Mouse (Mus musculus): Measurements from ENCODE around the gene Ppp1r12b. TPM values are rescaled to one million over a fixed set of nuclear protein-coding genes. Genes with fewer than 3 reads are reported as not detected.

The Ppp1r12b gene
- polyA plus RNA-seq, 1 experiment: 8.9 TPM

DNA sequence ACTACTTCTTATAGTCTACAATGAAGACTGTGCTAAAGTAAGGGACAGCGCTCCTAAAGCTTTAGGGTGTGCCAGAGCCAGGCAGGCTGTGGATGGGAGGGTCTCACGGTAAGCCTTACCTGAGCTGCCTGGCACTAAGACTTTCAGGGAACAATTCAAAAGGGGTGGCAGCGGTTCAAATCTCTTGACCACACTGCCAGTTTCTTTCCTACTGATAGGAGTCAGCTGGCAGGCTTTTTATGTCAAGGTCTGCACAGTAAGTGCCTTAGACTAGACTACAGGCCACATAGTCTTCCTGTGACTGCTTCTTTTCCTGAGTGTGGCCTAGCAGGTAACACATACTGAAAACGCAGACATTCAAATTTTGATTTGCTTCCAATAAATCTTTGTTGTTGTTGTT lies 192.5 kb downstream of the Ppp1r12b start:
- TF ChIP-seq POLR2A (IDR thresholded peaks at IDR 0.05; ENCODE audit: insufficient read depth, low read length): no peak
- no peak for TF ChIP-seq EP300 (IDR thresholded peaks at IDR 0.05; ENCODE audit: insufficient read depth, low read depth, low read length)
- no peak for TF ChIP-seq CTCF (IDR thresholded peaks at IDR 0.05; ENCODE audit: low read depth, low read length)
- Histone ChIP-seq H3K27me3 (ENCODE audit: control insufficient read depth, insufficient read depth, low read length, poor library complexity, severe bottlenecking) (no peaks in the 10 kb centered on the region), H3K4me1 (ENCODE audit: control insufficient read depth, insufficient read depth, low read length) (no peaks in the 10 kb centered on the region), H3K9ac (ENCODE audit: low read depth, poor library complexity, severe bottlenecking) (no peak overlapping the region), H3K27ac (ENCODE audit: insufficient read depth, low read length) (no peak overlapping the region), H3K4me3 (ENCODE audit: low read depth, low read length) (no peak overlapping the region), H3K9me3 (replicated peaks; ENCODE audit: control insufficient read depth, insufficient read depth, low read length, poor library complexity, severe bottlenecking) (no peaks in the 10 kb centered on the region), H3K36me3 (ENCODE audit: control insufficient read depth, insufficient read depth, low read length, poor library complexity, severe bottlenecking) (no peaks in the 10 kb centered on the region)

DNA sequence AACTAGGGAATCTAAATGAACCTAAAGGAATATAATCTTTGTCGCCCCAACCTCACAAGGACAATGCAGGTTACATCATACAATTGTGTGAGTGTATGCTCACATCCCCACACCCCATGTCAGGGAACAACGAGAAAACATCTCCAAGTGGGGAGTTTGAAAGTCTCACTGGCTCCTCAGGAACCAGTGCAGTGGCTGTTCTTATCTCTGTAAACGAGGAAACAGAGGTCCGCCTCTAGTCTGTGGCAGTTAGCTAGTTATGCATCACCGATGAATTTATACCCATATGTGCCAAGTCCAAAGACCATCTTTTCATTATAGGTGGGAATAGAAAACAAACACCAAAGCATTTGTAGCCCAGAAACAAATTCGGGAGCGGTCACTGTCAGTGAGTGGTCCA lies 194.2 kb downstream of the Ppp1r12b start:
- Histone ChIP-seq H3K4me3 (ENCODE audit: low read depth, low read length) (no peak overlapping the region), H3K4me1 (ENCODE audit: control insufficient read depth, insufficient read depth, low read length) (no peaks in the 10 kb centered on the region), H3K9ac (ENCODE audit: low read depth, poor library complexity, severe bottlenecking) (no peak overlapping the region), H3K36me3 (ENCODE audit: control insufficient read depth, insufficient read depth, low read length, poor library complexity, severe bottlenecking) (no peaks in the 10 kb centered on the region), H3K9me3 (replicated peaks; ENCODE audit: control insufficient read depth, insufficient read depth, low read length, poor library complexity, severe bottlenecking) (no peaks in the 10 kb centered on the region), H3K27me3 (ENCODE audit: control insufficient read depth, insufficient read depth, low read length, poor library complexity, severe bottlenecking) (no peaks in the 10 kb centered on the region), H3K27ac (ENCODE audit: insufficient read depth, low read length) (no peak overlapping the region)
- TF ChIP-seq CTCF (IDR thresholded peaks at IDR 0.05; ENCODE audit: low read depth, low read length): no peak
- no peak for TF ChIP-seq EP300 (IDR thresholded peaks at IDR 0.05; ENCODE audit: insufficient read depth, low read depth, low read length)
- TF ChIP-seq POLR2A (IDR thresholded peaks at IDR 0.05; ENCODE audit: insufficient read depth, low read length): no peak

DNA sequence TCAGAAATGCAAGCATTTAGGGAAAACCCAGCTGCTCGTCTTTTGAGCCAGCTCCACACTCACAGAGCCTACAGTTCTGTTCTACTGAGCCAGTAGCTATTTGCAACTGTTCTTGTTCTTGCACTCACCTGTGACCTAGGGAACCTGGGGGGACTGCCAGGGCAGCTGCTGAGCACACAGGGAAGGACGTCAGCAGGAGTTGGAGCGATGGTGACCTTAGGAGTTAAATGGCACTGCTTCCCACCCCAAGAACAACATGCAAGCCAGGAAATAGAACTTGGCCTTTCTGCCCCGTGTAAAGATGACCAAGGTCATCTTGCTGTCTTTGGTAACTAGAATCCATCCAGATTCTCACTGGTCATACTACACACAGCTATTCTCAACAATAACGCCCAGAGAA lies 195.1 kb downstream of the Ppp1r12b start:
- Histone ChIP-seq H3K36me3 (ENCODE audit: control insufficient read depth, insufficient read depth, low read length, poor library complexity, severe bottlenecking) (no peaks in the 10 kb centered on the region), H3K27ac (ENCODE audit: insufficient read depth, low read length) (no peak overlapping the region), H3K9me3 (replicated peaks; ENCODE audit: control insufficient read depth, insufficient read depth, low read length, poor library complexity, severe bottlenecking) (no peaks in the 10 kb centered on the region), H3K4me1 (ENCODE audit: control insufficient read depth, insufficient read depth, low read length) (no peaks in the 10 kb centered on the region), H3K4me3 (ENCODE audit: low read depth, low read length) (no peak overlapping the region), H3K27me3 (ENCODE audit: control insufficient read depth, insufficient read depth, low read length, poor library complexity, severe bottlenecking) (no peaks in the 10 kb centered on the region), H3K9ac (ENCODE audit: low read depth, poor library complexity, severe bottlenecking) (no peak overlapping the region)
- TF ChIP-seq EP300 (IDR thresholded peaks at IDR 0.05; ENCODE audit: insufficient read depth, low read depth, low read length): no peak
- TF ChIP-seq POLR2A (IDR thresholded peaks at IDR 0.05; ENCODE audit: insufficient read depth, low read length): no peak
- no peak for TF ChIP-seq CTCF (IDR thresholded peaks at IDR 0.05; ENCODE audit: low read depth, low read length)

DNA sequence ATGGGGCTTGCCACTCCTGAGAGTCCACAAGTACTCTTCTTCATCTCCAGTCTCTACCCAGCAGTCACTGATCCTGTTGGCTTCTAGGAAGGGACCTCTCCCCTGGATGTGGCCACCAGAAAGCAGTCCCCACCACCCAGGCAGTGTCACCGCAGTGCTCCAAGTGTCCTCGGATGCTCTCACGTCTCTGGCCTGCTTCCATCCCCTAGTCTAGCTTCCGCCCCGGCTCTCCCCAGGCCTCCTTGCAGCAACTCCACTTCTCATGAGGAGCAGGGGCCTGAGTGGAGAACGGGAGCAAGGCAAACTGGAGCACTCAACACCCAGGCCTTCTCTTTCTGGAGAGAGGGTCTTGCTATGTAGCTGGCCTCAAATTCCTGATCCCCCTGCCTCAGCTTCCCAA lies 196.6 kb downstream of the Ppp1r12b start:
- Histone ChIP-seq H3K4me3 (ENCODE audit: low read depth, low read length) (no peak overlapping the region), H3K27ac (ENCODE audit: insufficient read depth, low read length) (no peak overlapping the region), H3K36me3 (ENCODE audit: control insufficient read depth, insufficient read depth, low read length, poor library complexity, severe bottlenecking) (no peaks in the 10 kb centered on the region), H3K27me3 (ENCODE audit: control insufficient read depth, insufficient read depth, low read length, poor library complexity, severe bottlenecking) (no peaks in the 10 kb centered on the region), H3K9ac (ENCODE audit: low read depth, poor library complexity, severe bottlenecking) (no peak overlapping the region), H3K9me3 (replicated peaks; ENCODE audit: control insufficient read depth, insufficient read depth, low read length, poor library complexity, severe bottlenecking) (no peaks in the 10 kb centered on the region), H3K4me1 (ENCODE audit: control insufficient read depth, insufficient read depth, low read length) (no peaks in the 10 kb centered on the region)
- TF ChIP-seq CTCF (IDR thresholded peaks at IDR 0.05; ENCODE audit: low read depth, low read length) (no peak), POLR2A (IDR thresholded peaks at IDR 0.05; ENCODE audit: insufficient read depth, low read length) (no peak), EP300 (IDR thresholded peaks at IDR 0.05; ENCODE audit: insufficient read depth, low read depth, low read length) (no peak)

DNA sequence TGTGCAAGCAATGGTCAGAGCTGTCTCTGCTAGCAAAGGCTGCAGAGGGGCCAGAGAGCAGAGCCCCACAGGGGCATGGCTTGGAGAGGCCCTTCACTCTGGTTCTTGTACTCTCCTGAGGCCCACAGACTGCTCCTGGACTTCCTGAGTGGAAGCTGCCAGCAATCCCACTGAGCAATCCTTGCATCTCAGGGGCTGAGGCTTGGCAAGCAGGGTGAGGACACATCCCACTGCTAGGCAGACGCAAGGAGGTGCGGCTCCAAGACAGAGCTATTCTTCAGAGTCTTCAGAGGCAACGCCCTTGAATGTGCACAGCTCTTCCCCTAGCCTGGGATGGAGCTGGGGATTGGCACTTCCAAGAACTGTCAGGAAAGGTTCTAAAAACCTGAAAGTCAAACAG lies 198.5 kb downstream of the Ppp1r12b start:
- TF ChIP-seq EP300 (IDR thresholded peaks at IDR 0.05; ENCODE audit: insufficient read depth, low read depth, low read length): no peak
- no peak for TF ChIP-seq POLR2A (IDR thresholded peaks at IDR 0.05; ENCODE audit: insufficient read depth, low read length)
- no peak for TF ChIP-seq CTCF (IDR thresholded peaks at IDR 0.05; ENCODE audit: low read depth, low read length)
- Histone ChIP-seq H3K27me3 (ENCODE audit: control insufficient read depth, insufficient read depth, low read length, poor library complexity, severe bottlenecking) (no peaks in the 10 kb centered on the region), H3K27ac (ENCODE audit: insufficient read depth, low read length) (no peak overlapping the region), H3K4me3 (ENCODE audit: low read depth, low read length) (no peak overlapping the region), H3K9ac (ENCODE audit: low read depth, poor library complexity, severe bottlenecking) (no peak overlapping the region), H3K9me3 (replicated peaks; ENCODE audit: control insufficient read depth, insufficient read depth, low read length, poor library complexity, severe bottlenecking) (no peaks in the 10 kb centered on the region), H3K4me1 (ENCODE audit: control insufficient read depth, insufficient read depth, low read length) (no peaks in the 10 kb centered on the region), H3K36me3 (ENCODE audit: control insufficient read depth, insufficient read depth, low read length, poor library complexity, severe bottlenecking) (no peaks in the 10 kb centered on the region)

DNA sequence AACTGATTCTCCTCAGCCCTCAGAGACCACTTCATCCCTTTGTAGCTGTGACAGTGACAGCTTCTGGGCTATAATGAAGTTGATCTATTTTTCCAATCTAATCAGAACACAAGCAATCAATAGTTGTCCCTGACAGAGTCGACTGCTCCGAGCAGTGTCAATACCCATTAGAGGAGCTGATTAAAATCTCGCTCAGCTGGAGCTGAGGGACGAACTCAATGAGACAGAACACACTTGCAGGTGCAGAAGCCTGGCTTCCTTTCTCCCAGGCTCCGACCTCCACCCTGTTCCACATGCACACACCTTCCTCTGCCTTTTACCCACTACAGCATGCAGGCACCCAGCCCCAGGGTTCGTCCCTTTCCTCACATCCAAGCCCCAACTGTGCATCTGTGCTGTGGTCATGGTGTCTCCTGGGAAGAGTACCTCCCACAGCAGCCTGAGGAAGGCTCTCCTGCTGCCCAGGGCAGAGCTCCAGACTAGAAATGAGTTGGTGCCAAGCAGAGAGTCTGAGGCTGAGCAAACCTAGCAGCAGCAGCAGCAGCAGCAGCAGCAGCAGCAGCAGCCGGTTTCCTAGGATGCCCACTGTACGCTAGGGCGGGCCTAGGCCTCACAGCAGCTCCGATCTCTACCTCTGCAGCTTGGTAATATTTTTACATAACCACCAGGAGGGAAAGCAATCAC lies 199.4 kb downstream of the Ppp1r12b start:
- no peaks in the 10 kb centered on the region for H3K27me3 ChIP-seq (ENCODE audit: control insufficient read depth, insufficient read depth, low read length, poor library complexity, severe bottlenecking)
- H3K9me3 ChIP-seq (replicated peaks; ENCODE audit: control insufficient read depth, insufficient read depth, low read length, poor library complexity, severe bottlenecking): no peaks in the 10 kb centered on the region
- no peaks in the 10 kb centered on the region for H3K4me1 ChIP-seq (ENCODE audit: control insufficient read depth, insufficient read depth, low read length)
- no peak overlapping the region for H3K9ac ChIP-seq (ENCODE audit: low read depth, poor library complexity, severe bottlenecking)
- H3K36me3 ChIP-seq (ENCODE audit: control insufficient read depth, insufficient read depth, low read length, poor library complexity, severe bottlenecking): no peaks in the 10 kb centered on the region
- H3K27ac ChIP-seq (ENCODE audit: insufficient read depth, low read length): no peak overlapping the region
- no peak for TF ChIP-seq CTCF (IDR thresholded peaks at IDR 0.05; ENCODE audit: low read depth, low read length)
- no peak for TF ChIP-seq EP300 (IDR thresholded peaks at IDR 0.05; ENCODE audit: insufficient read depth, low read depth, low read length)
- no peak for TF ChIP-seq POLR2A (IDR thresholded peaks at IDR 0.05; ENCODE audit: insufficient read depth, low read length)
- no peak overlapping the region for H3K4me3 ChIP-seq (ENCODE audit: low read depth, low read length)

All from ES-Bruce4 (cell line).